Mouse (Mus musculus): ENCODE measurements around the gene Ggta1. TPM values are rescaled to one million over a fixed set of nuclear protein-coding genes. Genes with fewer than 3 reads are reported as not detected.

The Ggta1 gene
- polyA plus RNA-seq, 1 experiment = 6.1 TPM

DNA sequence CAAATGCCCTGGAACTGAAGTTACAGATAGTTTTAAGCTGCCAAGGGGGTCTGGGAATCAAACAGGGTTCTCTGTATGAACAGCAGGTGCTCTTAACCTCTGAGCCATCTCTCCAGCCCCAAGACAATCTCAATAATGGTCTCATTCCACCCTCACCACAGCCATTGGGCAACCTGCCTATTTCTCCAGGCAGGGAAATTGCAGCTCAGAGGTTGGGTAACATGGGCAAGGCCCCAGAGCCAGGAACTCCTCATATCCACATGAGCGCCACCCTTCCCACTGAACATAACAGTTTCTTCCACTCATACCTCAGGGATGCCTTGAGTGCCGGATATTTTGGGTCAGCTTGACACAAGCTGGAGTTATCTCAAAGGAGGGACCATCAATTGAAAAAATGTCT lies 25.2 kb downstream of the Ggta1 start:
- H3K4me3 ChIP-seq (ENCODE audit: insufficient read depth, low read depth, low read length) = no peak overlapping the region
- H3K27me3 ChIP-seq (replicated peaks; ENCODE audit: control insufficient read depth, insufficient read depth, low read length) = no peaks in the 10 kb centered on the region
- TF ChIP-seq POLR2A (IDR thresholded peaks at IDR 0.05; ENCODE audit: low read depth, low read length) (no peak), CTCF (conservative IDR thresholded peaks at IDR 0.05; ENCODE audit: insufficient read depth, insufficient read length, low read depth, low read length) (no peak)
- DNase-seq = no peak
- H3K27ac ChIP-seq (ENCODE audit: insufficient read depth, low read depth, low read length) = no peak overlapping the region
- H3K36me3 ChIP-seq (ENCODE audit: control insufficient read depth, insufficient read depth, low read length) = no peaks in the 10 kb centered on the region
- 95% methylated on average over 2 of the region's 2 CpGs for WGBS
- 0 out of 2 replicates have a peak, but pooled peaks cover 3% of the 10 kb centered on the region for H3K4me1 ChIP-seq (ENCODE audit: control insufficient read depth, insufficient read depth, low read length)

DNA sequence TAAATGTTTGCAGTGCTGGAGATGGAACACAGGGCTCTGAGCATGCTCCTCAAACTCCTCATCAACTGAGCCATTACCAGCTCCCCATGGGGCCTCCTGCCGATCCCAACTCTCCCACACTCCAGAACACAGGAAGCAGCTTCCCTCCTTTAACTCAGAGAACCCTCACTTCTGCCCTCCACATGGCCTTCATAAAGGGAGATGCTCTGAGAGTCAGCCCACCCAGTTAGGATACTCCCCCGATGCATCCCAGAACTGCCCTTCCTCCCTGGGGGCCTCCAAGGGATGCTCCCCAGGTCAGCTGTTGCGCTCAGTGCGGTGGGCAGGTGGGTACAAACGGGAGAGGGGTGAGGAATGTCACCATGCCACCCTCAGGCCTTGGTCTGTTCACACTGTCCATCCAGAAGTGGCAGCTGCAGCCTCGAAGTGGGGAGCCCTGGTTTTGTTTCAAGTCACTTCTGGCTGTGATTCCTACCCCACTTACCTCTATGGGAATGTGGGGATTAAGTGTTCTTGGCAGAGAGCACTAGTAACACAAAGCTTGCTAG lies 28.4 kb downstream of the Ggta1 start:
- 0 out of 2 replicates have a peak, but pooled peaks cover 3% of the 10 kb centered on the region for H3K4me1 ChIP-seq (ENCODE audit: control insufficient read depth, insufficient read depth, low read length)
- H3K36me3 ChIP-seq (ENCODE audit: control insufficient read depth, insufficient read depth, low read length) = no peaks in the 10 kb centered on the region
- no peak overlapping the region for H3K27ac ChIP-seq (ENCODE audit: insufficient read depth, low read depth, low read length)
- H3K4me3 ChIP-seq (ENCODE audit: insufficient read depth, low read depth, low read length) = no peak overlapping the region
- TF ChIP-seq POLR2A (IDR thresholded peaks at IDR 0.05; ENCODE audit: low read depth, low read length) (no peak), CTCF (conservative IDR thresholded peaks at IDR 0.05; ENCODE audit: insufficient read depth, insufficient read length, low read depth, low read length) (no peak)
- 63% methylated on average over 6 of the region's 6 CpGs for WGBS
- no peaks in the 10 kb centered on the region for H3K27me3 ChIP-seq (replicated peaks; ENCODE audit: control insufficient read depth, insufficient read depth, low read length)
- no peak for DNase-seq

DNA sequence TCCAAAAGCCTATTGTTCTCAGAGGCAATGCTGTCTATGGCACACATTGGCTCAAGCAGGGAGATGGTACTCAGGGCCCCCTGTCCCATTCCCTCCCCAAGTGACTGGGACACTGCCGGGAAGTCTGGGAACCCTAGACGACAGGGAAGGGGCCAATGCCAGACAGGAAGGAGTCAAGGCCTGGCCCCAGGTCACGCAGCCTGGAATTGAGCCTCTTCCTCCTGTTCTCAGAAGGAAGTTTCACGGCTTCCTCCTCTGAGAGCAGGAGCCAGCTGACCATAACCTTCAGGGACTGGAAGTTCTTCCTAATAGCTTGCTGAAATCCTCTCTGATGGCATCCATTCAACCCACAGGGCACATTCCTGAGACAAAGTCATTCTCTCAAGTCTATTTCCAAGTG lies 29.6 kb downstream of the Ggta1 start:
- H3K36me3 ChIP-seq (ENCODE audit: control insufficient read depth, insufficient read depth, low read length) = no peaks in the 10 kb centered on the region
- H3K27me3 ChIP-seq (replicated peaks; ENCODE audit: control insufficient read depth, insufficient read depth, low read length) = no peaks in the 10 kb centered on the region
- no peak for TF ChIP-seq POLR2A (IDR thresholded peaks at IDR 0.05; ENCODE audit: low read depth, low read length)
- TF ChIP-seq CTCF (conservative IDR thresholded peaks at IDR 0.05; ENCODE audit: insufficient read depth, insufficient read length, low read depth, low read length) = no peak
- H3K27ac ChIP-seq (ENCODE audit: insufficient read depth, low read depth, low read length) = peak overlapping the region; percentile 33
- no peak overlapping the region for H3K4me3 ChIP-seq (ENCODE audit: insufficient read depth, low read depth, low read length)
- 0 out of 2 replicates have a peak, but pooled peaks cover 3% of the 10 kb centered on the region for H3K4me1 ChIP-seq (ENCODE audit: control insufficient read depth, insufficient read depth, low read length)
- 45% methylated on average over 4 of the region's 4 CpGs for WGBS
- peak; percentile 71 for DNase-seq

- H3K27ac ChIP-seq (ENCODE audit: insufficient read depth, low read depth, low read length) = peak overlapping the region; percentile 33
- WGBS = 25% methylated on average over 7 of the region's 7 CpGs
- DNase-seq = peak; percentile 78
- H3K27me3 ChIP-seq (replicated peaks; ENCODE audit: control insufficient read depth, insufficient read depth, low read length) = no peaks in the 10 kb centered on the region
- no peak for TF ChIP-seq POLR2A (IDR thresholded peaks at IDR 0.05; ENCODE audit: low read depth, low read length)
- TF ChIP-seq CTCF (conservative IDR thresholded peaks at IDR 0.05; ENCODE audit: insufficient read depth, insufficient read length, low read depth, low read length) = no peak
- H3K4me1 ChIP-seq (ENCODE audit: control insufficient read depth, insufficient read depth, low read length) = 0 out of 2 replicates have a peak, but pooled peaks cover 3% of the 10 kb centered on the region
- H3K4me3 ChIP-seq (ENCODE audit: insufficient read depth, low read depth, low read length) = peak overlapping the region; percentile 36
- no peaks in the 10 kb centered on the region for H3K36me3 ChIP-seq (ENCODE audit: control insufficient read depth, insufficient read depth, low read length)
These were observed 30.6 kb downstream of the Ggta1 start for GRCm38 (mm10) chr2:35432472-35432871.

DNA sequence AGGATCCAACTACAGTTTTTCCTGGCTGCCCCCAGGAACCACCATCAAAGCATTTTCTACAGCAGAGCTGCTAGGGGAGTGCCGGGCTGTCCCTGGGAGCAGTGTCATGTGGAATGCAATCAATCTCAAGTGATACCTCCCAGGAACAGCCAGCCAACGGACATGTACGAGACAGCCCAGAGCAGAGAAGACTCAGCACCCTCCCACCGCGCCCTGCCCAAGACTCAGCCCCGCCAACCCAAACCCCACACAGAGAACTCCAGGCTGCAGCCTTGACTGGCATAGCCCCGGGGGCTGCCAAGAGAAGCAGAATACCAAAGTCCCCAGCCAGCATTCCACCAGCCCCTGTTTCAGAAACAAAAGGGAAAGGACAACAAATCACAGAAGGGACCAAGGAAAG lies 31.0 kb downstream of the Ggta1 start:
- 19% methylated on average over 7 of the region's 7 CpGs for WGBS
- Histone ChIP-seq H3K4me1 (ENCODE audit: control insufficient read depth, insufficient read depth, low read length) (0 out of 2 replicates have a peak, but pooled peaks cover 3% of the 10 kb centered on the region), H3K27me3 (replicated peaks; ENCODE audit: control insufficient read depth, insufficient read depth, low read length) (no peaks in the 10 kb centered on the region), H3K27ac (ENCODE audit: insufficient read depth, low read depth, low read length) (peak overlapping the region; percentile 33), H3K4me3 (ENCODE audit: insufficient read depth, low read depth, low read length) (peak overlapping the region; percentile 36), H3K36me3 (ENCODE audit: control insufficient read depth, insufficient read depth, low read length) (no peaks in the 10 kb centered on the region)
- peak; percentile 58 for DNase-seq
- TF ChIP-seq CTCF (conservative IDR thresholded peaks at IDR 0.05; ENCODE audit: insufficient read depth, insufficient read length, low read depth, low read length) (no peak), POLR2A (IDR thresholded peaks at IDR 0.05; ENCODE audit: low read depth, low read length) (no peak)

- no peak for TF ChIP-seq CTCF (conservative IDR thresholded peaks at IDR 0.05; ENCODE audit: insufficient read depth, insufficient read length, low read depth, low read length)
- TF ChIP-seq POLR2A (IDR thresholded peaks at IDR 0.05; ENCODE audit: low read depth, low read length) = no peak
- Histone ChIP-seq H3K4me3 (ENCODE audit: insufficient read depth, low read depth, low read length) (no peak overlapping the region), H3K27me3 (replicated peaks; ENCODE audit: control insufficient read depth, insufficient read depth, low read length) (no peaks in the 10 kb centered on the region), H3K27ac (ENCODE audit: insufficient read depth, low read depth, low read length) (no peak overlapping the region), H3K4me1 (ENCODE audit: control insufficient read depth, insufficient read depth, low read length) (0 out of 2 replicates have a peak, but pooled peaks cover 3% of the 10 kb centered on the region), H3K36me3 (ENCODE audit: control insufficient read depth, insufficient read depth, low read length) (no peaks in the 10 kb centered on the region)
- no peak for DNase-seq
- WGBS = 82% methylated on average over 8 of the region's 8 CpGs
These were observed 32.2 kb downstream of the Ggta1 start for GRCm38 (mm10) chr2:35430806-35431205.

- no peak for DNase-seq
- Histone ChIP-seq H3K4me3 (ENCODE audit: insufficient read depth, low read depth, low read length) (no peak overlapping the region), H3K27ac (ENCODE audit: insufficient read depth, low read depth, low read length) (no peak overlapping the region), H3K4me1 (ENCODE audit: control insufficient read depth, insufficient read depth, low read length) (0 out of 2 replicates have a peak, but pooled peaks cover 3% of the 10 kb centered on the region), H3K27me3 (replicated peaks; ENCODE audit: control insufficient read depth, insufficient read depth, low read length) (no peaks in the 10 kb centered on the region), H3K36me3 (ENCODE audit: control insufficient read depth, insufficient read depth, low read length) (no peaks in the 10 kb centered on the region)
- WGBS = 67% methylated on average over 4 of the region's 4 CpGs
- TF ChIP-seq CTCF (conservative IDR thresholded peaks at IDR 0.05; ENCODE audit: insufficient read depth, insufficient read length, low read depth, low read length) = no peak
- no peak for TF ChIP-seq POLR2A (IDR thresholded peaks at IDR 0.05; ENCODE audit: low read depth, low read length)
These were observed 34.3 kb downstream of the Ggta1 start for GRCm38 (mm10) chr2:35428615-35429300.
